In genomic region chr19:36936285-36936684, GRCm38 (mm10) we compare ENCODE assay signal across 30 mouse cellular contexts.
"Had no signal": no experiment of that assay in that cellular context is flagged by ENCODE, and none has a peak within 500 bp of the region (broad histone marks: within the 10 kb centered on the region; RNA-seq: fewer than 3 reads in every experiment).

No protein-coding gene starts in this region.

- H3K4me3 ChIP-seq: limb, embryonic 10.5 days; limb, embryonic 12.5 days; limb, embryonic 13.5 days; limb, embryonic 15.5 days; liver, embryonic 12.5 days; liver, embryonic 15.5 days; lung, embryonic 15.5 days; megakaryocyte, embryonic 14.5 days; midbrain, embryonic 10.5 days; midbrain, embryonic 12.5 days; midbrain, embryonic 13.5 days; midbrain, embryonic 15.5 days; myocyte; neural tube, embryonic 12.5 days had no signal

- ATAC-seq: liver, embryonic 12.5 days; lung, postnatal 0 days; midbrain, embryonic 13.5 days; midbrain, embryonic 15.5 days; midbrain, embryonic 16.5 days had no signal

- H3K36me3 ChIP-seq: limb, embryonic 13.5 days; lung, embryonic 15.5 days; midbrain, embryonic 12.5 days; midbrain, embryonic 13.5 days; midbrain, embryonic 15.5 days; neural tube, embryonic 12.5 days had no signal

- H3K27me3 ChIP-seq: limb, embryonic 12.5 days; limb, embryonic 13.5 days; limb, embryonic 15.5 days; liver, embryonic 12.5 days; liver, embryonic 15.5 days; lung, embryonic 15.5 days; megakaryocyte, embryonic 14.5 days; midbrain, embryonic 12.5 days; midbrain, embryonic 13.5 days; midbrain, embryonic 15.5 days; neural tube, embryonic 12.5 days had no signal

- H3K27ac ChIP-seq: limb, embryonic 10.5 days; limb, embryonic 12.5 days; limb, embryonic 13.5 days; limb, embryonic 15.5 days; liver, embryonic 12.5 days; liver, embryonic 14.5 days; liver, embryonic 15.5 days; lung, embryonic 15.5 days; macrophage; midbrain, embryonic 10.5 days; midbrain, embryonic 12.5 days; midbrain, embryonic 13.5 days; midbrain, embryonic 15.5 days; neural tube, embryonic 12.5 days had no signal

- H3K9me3 ChIP-seq: limb, embryonic 10.5 days; limb, embryonic 12.5 days; limb, embryonic 13.5 days; limb, embryonic 15.5 days; liver, embryonic 12.5 days; liver, embryonic 15.5 days; lung, embryonic 15.5 days; midbrain, embryonic 10.5 days; midbrain, embryonic 12.5 days; midbrain, embryonic 13.5 days; midbrain, embryonic 15.5 days; neural tube, embryonic 12.5 days had no signal

- DNase-seq: left cerebral cortex, postnatal 4 days; liver; lung, adult 18-20 months; lung, adult 2 months; lung, embryonic 14.5 days; lung, postnatal 10 days; lung, postnatal 14 days; lung, postnatal 36 days; lung, postnatal 4 days; midbrain, embryonic 14.5 days had no signal

- H3K4me2 ChIP-seq: limb, embryonic 12.5 days; limb, embryonic 13.5 days; limb, embryonic 15.5 days; liver, embryonic 11.5 days; liver, embryonic 12.5 days; liver, embryonic 15.5 days; lung, embryonic 14.5 days; lung, embryonic 15.5 days; midbrain, embryonic 11.5 days; midbrain, embryonic 12.5 days; midbrain, embryonic 13.5 days; midbrain, embryonic 15.5 days; neural tube, embryonic 12.5 days had no signal

- H3K4me1 ChIP-seq: limb, embryonic 10.5 days; limb, embryonic 12.5 days; limb, embryonic 13.5 days; limb, embryonic 15.5 days; midbrain, embryonic 10.5 days; midbrain, embryonic 12.5 days; midbrain, embryonic 13.5 days; midbrain, embryonic 15.5 days; neural tube, embryonic 12.5 days had no signal

- H3K9ac ChIP-seq: limb, embryonic 12.5 days; limb, embryonic 13.5 days; limb, embryonic 15.5 days; liver, embryonic 12.5 days; liver, embryonic 14.5 days; liver, embryonic 15.5 days; lung, embryonic 14.5 days; lung, embryonic 15.5 days; midbrain, embryonic 12.5 days; midbrain, embryonic 13.5 days; midbrain, embryonic 15.5 days; neural tube, embryonic 12.5 days had no signal
